Mouse (Mus musculus): ENCODE data around the gene Plcd3.

Plcd3 gene

GRCm38 (mm10) chr11:103101481-103101865, at the start of gene Plcd3, which contains the start of gene Acbd4:
Plcd3 (minus strand) TSS chr11:103101658.
Acbd4 (plus strand) TSS chr11:103101682.
- DNase-seq (ENCODE audit: low spot score): peak; percentile 90

- no peak for DNase-seq (ENCODE audit: low spot score)
These were observed 48.3 kb upstream of the Plcd3 start for GRCm38 (mm10) chr11:103149771-103150170.

- DNase-seq (ENCODE audit: low spot score): no peak
These were observed 46.3 kb upstream of the Plcd3 start for GRCm38 (mm10) chr11:103147766-103148165.

GRCm38 (mm10) chr11:103146386-103146785, 44.9 kb upstream of the Plcd3 start:
- DNase-seq (ENCODE audit: low spot score): no peak

GRCm38 (mm10) chr11:103144309-103145285, 43.1 kb upstream of the Plcd3 start:
- DNase-seq (ENCODE audit: low spot score): no peak

- DNase-seq (ENCODE audit: low spot score): peak; percentile 45
These were observed 41.2 kb upstream of the Plcd3 start for GRCm38 (mm10) chr11:103142441-103143182.

GRCm38 (mm10) chr11:103141944-103142255, 40.4 kb upstream of the Plcd3 start:
- DNase-seq (ENCODE audit: low spot score): peak; percentile 37

- peak; percentile 31 for DNase-seq (ENCODE audit: low spot score)
These were observed 39.9 kb upstream of the Plcd3 start for GRCm38 (mm10) chr11:103141101-103141943.

- no peak for DNase-seq (ENCODE audit: low spot score)
These were observed 39.3 kb upstream of the Plcd3 start for GRCm38 (mm10) chr11:103140763-103141100.

- DNase-seq (ENCODE audit: low spot score): no peak
These were observed 38.7 kb upstream of the Plcd3 start for GRCm38 (mm10) chr11:103139951-103140762.

GRCm38 (mm10) chr11:103136039-103136577, 34.6 kb upstream of the Plcd3 start:
- no peak for DNase-seq (ENCODE audit: low spot score)

- DNase-seq (ENCODE audit: low spot score): no peak
These were observed 32.8 kb upstream of the Plcd3 start for GRCm38 (mm10) chr11:103134221-103134620.

GRCm38 (mm10) chr11:103133456-103134185, 32.2 kb upstream of the Plcd3 start:
- no peak for DNase-seq (ENCODE audit: low spot score)

GRCm38 (mm10) chr11:103132576-103133455, 31.4 kb upstream of the Plcd3 start:
- DNase-seq (ENCODE audit: low spot score): peak; percentile 98

GRCm38 (mm10) chr11:103131701-103132575, 30.5 kb upstream of the Plcd3 start, which contains the start of gene Hexim2:
Hexim2 (plus strand) TSS chr11:103132429.
- peak; percentile 60 for DNase-seq (ENCODE audit: low spot score)

GRCm38 (mm10) chr11:103120315-103120714, 18.9 kb upstream of the Plcd3 start:
- no peak for DNase-seq (ENCODE audit: low spot score)

GRCm38 (mm10) chr11:103119609-103120008, 18.2 kb upstream of the Plcd3 start:
- no peak for DNase-seq (ENCODE audit: low spot score)

GRCm38 (mm10) chr11:103118866-103119265, 17.4 kb upstream of the Plcd3 start:
- no peak for DNase-seq (ENCODE audit: low spot score)

Measured in embryo, embryonic 10 days (tissue).